Mouse (Mus musculus) intestine, embryonic 15.5 days (tissue): ENCODE measurements around the gene Gm45716. TPM values are rescaled to one million over a fixed set of nuclear protein-coding genes. Genes with fewer than 3 reads are reported as not detected.
A peak's percentile ranks its signal among the peaks of the same experiment; 100 is the strongest.

ENCODE experiments used
- ATAC-seq: fragments of 200-750 bp; cut with Nextera tagmentation; 2 replicates; pipeline ENCODE4 v1.8.0; 2017; ENCODE audit warnings: moderate TSS enrichment, moderate library complexity
- H3K27ac ChIP-seq: fragments of 300-500 bp; sonication (generic); 2 replicates; pipeline ENCODE4 v1.5.1; 2015; ENCODE audit warnings: mild to moderate bottlenecking, inconsistent platforms
- H3K27me3 ChIP-seq: fragments of 300-500 bp; sonication (generic); replicated peaks from 2 replicates; pipeline ENCODE4 v1.6.1; 2015; ENCODE audit warnings: inconsistent platforms
- H3K36me3 ChIP-seq: fragments of 300-500 bp; sonication (generic); 2 replicates; pipeline ENCODE4 v1.6.1; 2015; ENCODE audit warnings: inconsistent platforms
- H3K4me1 ChIP-seq: fragments of 300-500 bp; sonication (generic); replicated peaks from 2 replicates; pipeline ENCODE4 v1.6.1; 2015; ENCODE audit warnings: inconsistent platforms
- H3K4me2 ChIP-seq: fragments of 300-500 bp; sonication (generic); replicated peaks from 2 replicates; pipeline ENCODE4 v1.6.1; 2015; ENCODE audit warnings: mild to moderate bottlenecking, inconsistent platforms
- H3K4me3 ChIP-seq: fragments of 300-500 bp; sonication (generic); replicated peaks from 2 replicates; pipeline ENCODE4 v1.5.1; 2015; ENCODE audit warnings: inconsistent platforms
- H3K9ac ChIP-seq: fragments of 300-500 bp; sonication (generic); 2 replicates; pipeline ENCODE4 v1.6.1; 2015; ENCODE audit warnings: inconsistent platforms
- H3K9me3 ChIP-seq: fragments of 300-500 bp; sonication (generic); 2 replicates; pipeline ENCODE4 v1.6.1; 2016; ENCODE audit warnings: inconsistent platforms
- WGBS: fragments of 180-500 bp; shearing (Covaris S2); methylation state at CpG from one replicate; pipeline ENCODE4 v1.1.7; 2015; 5-methylcytosine and 5-hydroxymethylcytosine counted together
- polyA plus RNA-seq: library from polyadenylated mRNA; unstranded; fragments of >200 nt; fragmentation: Nextera tagmentation; extraction: Ambion mirVana; gene quantifications from 2 replicates; pipeline ENCODE4 v1.2.1, GENCODE M21; 2015

Gene Gm45716
- polyA plus RNA-seq, 1 experiment from 2014 or later: 12.3 TPM

DNA sequence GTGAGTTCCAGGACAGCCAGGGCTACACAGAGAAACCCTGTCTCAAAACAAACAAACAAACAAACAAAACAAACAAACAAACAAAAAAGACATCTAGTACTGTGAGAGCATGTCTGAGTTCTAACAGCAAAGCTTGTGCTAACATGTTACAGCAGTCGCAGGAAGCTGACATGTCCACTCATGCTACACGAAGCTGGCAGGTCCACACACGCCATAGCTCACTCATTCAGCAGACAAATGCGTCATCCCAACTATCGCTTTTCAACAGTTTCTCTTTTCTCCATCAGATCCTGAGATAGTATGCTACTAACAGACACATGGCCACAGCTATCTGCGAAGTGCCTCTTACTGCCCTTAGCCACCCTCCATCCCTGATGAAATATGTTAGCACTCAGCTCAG lies 10.1 kb upstream of the Gm45716 start:
- Histone ChIP-seq H3K9ac (no peak overlapping the region), H3K4me1 (no peaks in the 10 kb centered on the region), H3K4me2 (no peak overlapping the region), H3K27ac (no peak overlapping the region), H3K27me3 (no peaks in the 10 kb centered on the region), H3K36me3 (no peaks in the 10 kb centered on the region), H3K4me3 (no peak overlapping the region), H3K9me3 (no peaks in the 10 kb centered on the region)
- no peak for ATAC-seq
- WGBS: 90% methylated on average over 6 of the region's 6 CpGs

DNA sequence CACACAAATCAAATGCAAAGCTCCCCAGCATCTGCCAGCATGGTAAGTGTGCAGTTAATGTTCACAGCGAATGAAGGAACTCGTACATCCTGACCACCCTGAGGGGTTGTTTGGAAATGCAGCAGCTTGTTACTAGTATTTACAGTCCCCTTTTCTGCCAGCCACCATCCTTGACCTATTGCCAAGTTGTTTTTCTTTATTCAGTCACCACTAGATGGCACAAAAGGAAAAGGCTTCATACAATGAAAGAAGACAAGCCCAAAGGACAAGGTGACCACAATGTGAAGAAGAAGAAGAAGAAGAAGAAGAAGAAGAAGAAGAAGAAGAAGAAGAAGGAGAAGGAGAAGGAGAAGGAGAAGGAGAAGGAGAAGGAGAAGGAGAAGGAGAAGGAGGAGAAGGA lies 4.1 kb upstream of the Gm45716 start:
- Histone ChIP-seq H3K27me3 (no peaks in the 10 kb centered on the region), H3K9me3 (no peaks in the 10 kb centered on the region), H3K4me1 (no peaks in the 10 kb centered on the region), H3K9ac (no peak overlapping the region), H3K4me2 (no peak overlapping the region), H3K4me3 (no peak overlapping the region), H3K36me3 (no peaks in the 10 kb centered on the region), H3K27ac (no peak overlapping the region)
- ATAC-seq: no peak
- WGBS: 18% methylated on average over 2 of the region's 2 CpGs

DNA sequence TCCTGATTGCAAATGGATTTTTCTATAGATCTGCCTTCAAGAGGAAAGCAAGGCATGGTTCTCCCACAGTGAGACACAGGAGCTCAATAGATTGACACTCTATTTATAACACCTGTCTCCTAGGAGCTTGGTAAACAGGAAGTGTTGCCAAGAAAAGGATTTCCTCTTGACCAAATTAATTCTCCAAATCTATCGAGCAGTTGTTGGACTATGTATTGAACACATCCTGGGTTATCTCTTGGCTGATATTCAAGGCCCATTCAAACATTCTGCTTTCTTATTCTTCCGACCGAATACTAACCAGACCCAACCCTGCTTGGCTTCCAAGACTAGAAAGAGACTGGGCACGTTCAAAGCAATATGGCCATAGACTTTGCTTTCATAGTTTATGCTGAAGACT lies 2.7 kb upstream of the Gm45716 start:
- H3K9ac ChIP-seq: no peak overlapping the region
- WGBS: 70% methylated on average over 4 of the region's 4 CpGs

DNA sequence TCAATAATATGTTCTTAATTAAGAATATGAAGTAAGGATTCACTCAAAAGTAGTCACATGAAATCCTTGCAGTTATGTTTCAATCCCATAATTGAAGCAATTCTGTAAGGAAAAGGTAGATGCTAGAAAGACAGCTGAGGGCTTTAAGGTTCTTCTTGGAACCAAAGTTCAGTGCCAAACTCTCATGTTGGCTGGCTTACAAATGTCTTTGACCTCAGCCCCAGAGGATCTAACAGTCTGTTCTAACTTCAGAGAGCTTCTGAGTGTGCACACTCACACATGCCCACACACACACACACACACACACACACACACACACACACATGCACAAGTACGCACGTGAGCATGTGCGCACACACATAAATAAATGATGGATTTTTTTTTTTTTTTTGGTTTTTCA lies 2.7 kb downstream of the Gm45716 start:
- ATAC-seq: no peak
- Histone ChIP-seq H3K4me2 (no peak overlapping the region), H3K4me1 (no peaks in the 10 kb centered on the region), H3K9ac (no peak overlapping the region), H3K27ac (no peak overlapping the region), H3K9me3 (no peaks in the 10 kb centered on the region), H3K4me3 (no peak overlapping the region), H3K36me3 (no peaks in the 10 kb centered on the region), H3K27me3 (no peaks in the 10 kb centered on the region)
- WGBS: 88% methylated on average over 3 of the region's 3 CpGs

More for the DNA sequence above, 2.7 kb upstream of the Gm45716 start:
- Histone ChIP-seq H3K36me3 (no peaks in the 10 kb centered on the region), H3K4me3 (no peak overlapping the region), H3K4me2 (no peak overlapping the region), H3K9me3 (no peaks in the 10 kb centered on the region), H3K4me1 (no peaks in the 10 kb centered on the region), H3K27ac (no peak overlapping the region), H3K27me3 (no peaks in the 10 kb centered on the region)
- no peak for ATAC-seq

DNA sequence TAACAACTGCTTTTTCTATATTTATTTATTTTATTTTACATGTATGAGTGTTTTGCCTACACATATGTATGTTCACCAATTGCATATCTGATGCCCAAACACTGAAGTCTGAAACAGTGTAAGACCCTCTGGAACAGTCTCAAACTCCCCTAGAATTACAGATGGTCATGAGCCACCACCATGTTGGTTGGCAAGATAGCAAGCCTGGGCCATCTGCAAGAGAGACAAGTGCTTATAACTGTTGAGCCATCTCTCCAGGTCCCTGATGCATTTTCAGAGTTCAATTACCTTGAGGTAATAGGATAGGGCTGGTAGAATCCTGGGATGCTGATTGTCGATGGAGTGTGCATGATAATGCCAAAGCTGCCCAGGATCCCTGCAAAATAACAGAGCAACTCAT lies 7.5 kb downstream of the Gm45716 start:
- no peak overlapping the region for H3K27ac ChIP-seq
- H3K27me3 ChIP-seq: no peaks in the 10 kb centered on the region
- H3K4me2 ChIP-seq: no peak overlapping the region
- WGBS: 86% methylated on average over 1 of the region's 1 CpGs
- H3K36me3 ChIP-seq: no peaks in the 10 kb centered on the region
- ATAC-seq: no peak
- no peak overlapping the region for H3K4me3 ChIP-seq
- no peaks in the 10 kb centered on the region for H3K9me3 ChIP-seq
- no peak overlapping the region for H3K9ac ChIP-seq
- H3K4me1 ChIP-seq: no peaks in the 10 kb centered on the region

DNA sequence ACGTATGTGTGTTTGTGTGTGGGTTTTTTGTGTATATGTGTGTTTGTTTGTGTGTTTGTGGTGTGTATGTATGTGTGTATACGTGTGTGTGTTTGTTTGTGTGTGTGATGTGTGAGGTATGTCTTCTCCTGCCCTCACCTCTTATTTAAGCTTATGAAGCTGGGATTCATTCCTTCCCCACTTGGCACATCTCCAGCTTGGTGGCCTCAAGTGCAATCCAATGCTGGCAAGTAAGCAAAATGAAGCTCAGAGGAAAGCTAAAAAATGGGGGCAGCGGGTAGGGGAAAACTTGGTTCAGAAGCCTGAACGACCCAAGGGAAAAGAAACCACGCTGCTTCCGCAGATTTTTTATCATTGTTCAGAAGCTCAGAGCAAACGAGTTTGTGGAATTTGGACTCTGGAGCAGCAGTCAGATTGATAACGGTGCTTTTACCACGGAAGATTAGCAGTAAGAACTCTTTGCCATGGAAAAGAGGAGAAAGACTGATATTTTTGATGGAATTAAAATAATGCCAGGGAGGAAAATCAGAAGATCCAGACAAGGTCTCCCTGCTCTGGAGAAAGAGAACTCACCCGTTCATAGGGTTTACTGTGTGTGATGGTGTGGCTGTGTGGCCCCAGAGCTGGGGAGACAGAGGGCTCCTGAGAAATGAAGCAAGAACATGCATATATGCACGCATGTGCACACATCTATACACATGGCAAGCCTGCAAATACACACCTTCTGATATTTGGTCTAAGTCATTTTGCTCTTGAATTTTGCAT lies 8.5 kb downstream of the Gm45716 start:
- peak; percentile 82 for ATAC-seq
- Histone ChIP-seq H3K36me3 (no peaks in the 10 kb centered on the region), H3K4me1 (no peaks in the 10 kb centered on the region), H3K4me2 (peak overlapping the region; percentile 20; the same call in 1 of the 2 replicates), H3K27ac (no peak overlapping the region), H3K9ac (no peak overlapping the region), H3K4me3 (no peak overlapping the region), H3K9me3 (no peaks in the 10 kb centered on the region), H3K27me3 (no peaks in the 10 kb centered on the region)
- 57% methylated on average over 11 of the region's 11 CpGs for WGBS

DNA sequence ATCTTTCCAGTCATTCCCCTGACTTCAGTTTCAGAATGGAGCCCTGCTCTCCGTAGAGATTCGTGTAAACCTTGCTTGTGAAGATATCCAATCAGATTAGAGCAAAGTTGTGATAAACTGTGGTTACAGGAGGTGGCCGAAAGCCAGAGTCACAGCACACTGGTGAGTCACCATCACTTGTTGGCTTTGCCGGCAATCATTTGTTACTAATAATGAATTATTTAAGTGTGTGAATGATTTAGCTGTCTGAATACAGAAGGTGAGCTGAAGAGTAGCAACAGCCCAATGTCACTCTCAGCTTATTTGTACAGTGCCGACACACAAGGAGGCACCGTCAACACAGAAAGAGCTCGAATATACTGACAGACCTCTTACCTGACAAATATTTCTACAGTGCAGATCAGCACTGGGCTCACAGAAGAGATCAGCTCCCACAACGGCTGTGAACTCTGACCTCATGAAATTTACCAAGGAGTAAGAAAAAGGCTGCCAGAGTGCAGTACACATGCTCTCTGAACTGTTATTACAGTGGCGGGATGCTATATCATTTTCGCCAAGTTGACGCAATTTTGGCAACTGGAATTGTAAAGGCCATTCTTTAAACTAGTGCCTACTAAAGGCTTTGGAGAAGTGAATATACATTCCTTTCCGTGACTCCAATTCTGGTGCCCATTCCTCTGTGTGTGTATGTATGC lies 9.2 kb downstream of the Gm45716 start:
- Histone ChIP-seq H3K4me3 (no peak overlapping the region), H3K27ac (no peak overlapping the region), H3K36me3 (no peaks in the 10 kb centered on the region), H3K4me2 (peak overlapping the region; percentile 20; the same call in 1 of the 2 replicates), H3K9ac (no peak overlapping the region), H3K27me3 (no peaks in the 10 kb centered on the region), H3K4me1 (no peaks in the 10 kb centered on the region), H3K9me3 (no peaks in the 10 kb centered on the region)
- peak; percentile 81 for ATAC-seq
- 63% methylated on average over 12 of the region's 12 CpGs for WGBS

DNA sequence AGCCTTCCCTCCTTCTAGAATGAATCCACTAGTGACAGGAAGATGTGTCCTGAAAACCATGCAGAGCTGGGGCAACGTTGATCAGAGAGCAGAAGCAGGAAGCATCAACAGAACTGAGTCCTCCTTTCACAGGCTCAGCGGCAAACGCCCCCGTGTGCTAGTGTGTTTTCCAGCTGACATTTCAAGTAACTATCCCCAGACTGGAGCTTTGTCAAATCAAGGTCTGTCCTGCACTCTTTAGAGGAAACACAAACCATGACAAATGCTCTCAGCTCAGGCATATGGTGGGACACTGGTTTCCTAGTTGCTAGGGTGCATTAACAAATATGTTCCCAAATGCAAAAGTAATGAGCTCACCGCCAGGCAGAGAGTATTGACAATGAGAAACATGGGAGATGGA lies 10.6 kb downstream of the Gm45716 start:
- Histone ChIP-seq H3K9ac (no peak overlapping the region), H3K4me3 (no peak overlapping the region), H3K36me3 (no peaks in the 10 kb centered on the region), H3K4me1 (no peaks in the 10 kb centered on the region), H3K9me3 (no peaks in the 10 kb centered on the region), H3K27ac (no peak overlapping the region), H3K27me3 (no peaks in the 10 kb centered on the region), H3K4me2 (no peak overlapping the region)
- ATAC-seq: no peak
- 54% methylated on average over 5 of the region's 5 CpGs for WGBS

DNA sequence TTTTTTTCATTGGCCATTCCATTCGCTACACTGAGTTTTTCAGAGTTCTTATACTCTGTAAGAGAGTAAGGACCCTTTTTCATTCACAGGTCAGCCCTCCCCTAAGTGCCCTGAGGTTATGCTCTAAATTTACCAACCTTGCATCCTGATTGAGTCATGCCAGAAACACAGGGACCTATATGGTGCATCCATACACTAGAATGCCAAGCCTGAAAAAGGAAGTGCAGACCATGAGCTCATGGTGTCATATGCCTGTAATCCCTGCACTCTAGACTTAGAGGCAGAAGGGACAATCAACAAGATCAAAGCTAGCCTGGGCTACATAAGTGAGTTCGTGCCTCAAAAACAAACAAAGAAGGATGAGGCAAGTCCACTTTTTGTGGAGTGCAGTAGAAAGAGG lies 13.3 kb downstream of the Gm45716 start:
- no peak overlapping the region for H3K4me3 ChIP-seq
- no peak overlapping the region for H3K27ac ChIP-seq
- no peaks in the 10 kb centered on the region for H3K4me1 ChIP-seq
- no peaks in the 10 kb centered on the region for H3K27me3 ChIP-seq
- no peaks in the 10 kb centered on the region for H3K36me3 ChIP-seq
- no peaks in the 10 kb centered on the region for H3K9me3 ChIP-seq
- H3K4me2 ChIP-seq: no peak overlapping the region
- ATAC-seq: no peak
- H3K9ac ChIP-seq: no peak overlapping the region
- WGBS: 83% methylated on average over 2 of the region's 2 CpGs

DNA sequence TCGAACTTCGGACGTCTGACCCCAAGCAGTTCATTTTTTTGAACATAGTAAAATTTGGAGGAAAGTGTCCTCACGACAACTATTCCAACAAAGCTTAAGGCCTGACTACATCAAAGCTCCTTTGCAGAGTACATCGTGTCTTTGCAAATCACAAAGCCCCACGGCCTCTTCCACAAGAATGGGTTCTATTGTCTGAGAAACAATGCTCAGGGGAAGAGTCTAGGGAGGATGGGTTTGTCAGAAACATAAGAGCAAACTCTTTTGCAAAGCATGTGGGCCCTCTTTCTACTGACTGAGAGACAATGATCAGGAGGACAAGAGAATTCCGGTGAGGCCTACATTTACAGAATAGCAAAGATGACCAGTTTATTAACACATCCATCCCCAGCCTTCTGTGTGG lies 26.8 kb downstream of the Gm45716 start:
- no peaks in the 10 kb centered on the region for H3K27me3 ChIP-seq
- 70% methylated on average over 7 of the region's 7 CpGs for WGBS

DNA sequence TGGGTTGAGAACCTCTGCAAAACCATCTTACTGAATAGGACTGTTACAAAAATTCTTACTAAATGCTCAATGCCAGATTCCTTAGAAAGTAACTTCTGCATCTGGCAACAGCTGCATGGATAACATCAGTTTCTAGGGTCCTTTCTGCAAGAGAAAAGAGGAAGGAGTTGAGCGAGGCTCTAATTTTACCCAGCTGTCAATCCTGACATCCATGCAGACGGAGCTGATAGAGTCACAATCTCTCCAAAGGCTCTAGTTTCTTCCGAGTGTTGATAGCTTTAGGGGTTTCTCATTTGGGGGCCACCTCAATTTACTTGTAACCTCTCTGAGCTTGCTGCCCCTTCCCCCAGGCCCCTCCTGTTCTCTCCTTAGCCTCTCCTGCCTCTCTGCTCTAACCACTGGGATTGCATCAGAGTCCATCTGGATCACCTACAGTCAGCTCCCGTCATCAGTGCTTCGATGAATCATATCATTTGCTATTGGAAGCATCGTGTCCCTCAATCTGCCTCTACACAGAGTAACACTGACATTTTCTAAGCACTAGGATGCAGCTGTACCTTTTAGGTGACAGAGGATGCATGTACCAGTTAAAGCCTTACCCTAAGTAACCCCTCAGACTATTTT lies 32.7 kb downstream of the Gm45716 start:
- H3K4me2 ChIP-seq: no peak overlapping the region
- no peak overlapping the region for H3K27ac ChIP-seq
- ATAC-seq: no peak
- H3K9ac ChIP-seq: no peak overlapping the region
- H3K36me3 ChIP-seq: no peaks in the 10 kb centered on the region
- no peaks in the 10 kb centered on the region for H3K27me3 ChIP-seq
- no peaks in the 10 kb centered on the region for H3K9me3 ChIP-seq
- H3K4me1 ChIP-seq: no peaks in the 10 kb centered on the region
- WGBS: 67% methylated on average over 6 of the region's 6 CpGs
- H3K4me3 ChIP-seq: no peak overlapping the region

More for the DNA sequence above, 26.8 kb downstream of the Gm45716 start:
- Histone ChIP-seq H3K9me3 (no peaks in the 10 kb centered on the region), H3K4me1 (no peaks in the 10 kb centered on the region), H3K27ac (no peak overlapping the region), H3K9ac (no peak overlapping the region), H3K36me3 (no peaks in the 10 kb centered on the region), H3K4me3 (no peak overlapping the region), H3K4me2 (no peak overlapping the region)
- no peak for ATAC-seq

DNA sequence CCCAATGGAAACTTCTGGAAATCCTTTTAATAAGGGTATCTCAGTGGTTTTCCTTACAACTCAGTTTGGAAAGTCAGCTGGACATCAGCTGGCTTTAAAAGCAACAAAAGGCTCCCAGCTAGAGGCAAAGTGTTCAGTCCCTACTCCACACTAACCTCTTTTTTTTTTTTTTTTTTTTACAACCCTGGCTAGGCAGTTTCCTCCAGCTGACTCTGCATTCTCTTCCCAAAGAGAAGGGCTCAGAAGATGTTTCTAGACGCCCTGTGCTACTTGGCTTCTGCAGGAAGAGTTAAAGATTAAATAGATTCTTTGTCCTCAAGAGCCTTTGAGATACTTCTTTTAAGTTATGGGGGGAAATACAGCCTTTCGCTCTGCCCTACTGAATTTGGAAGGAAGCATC lies 33.3 kb downstream of the Gm45716 start:
- Histone ChIP-seq H3K4me2 (no peak overlapping the region), H3K27ac (no peak overlapping the region), H3K27me3 (no peaks in the 10 kb centered on the region), H3K36me3 (no peaks in the 10 kb centered on the region), H3K4me1 (no peaks in the 10 kb centered on the region), H3K4me3 (no peak overlapping the region), H3K9me3 (no peaks in the 10 kb centered on the region), H3K9ac (no peak overlapping the region)
- 19% methylated on average over 2 of the region's 2 CpGs for WGBS
- ATAC-seq: no peak
